Mouse (Mus musculus) spleen, adult 2 months (tissue): ENCODE results near the gene Gsc. TPM values are rescaled to one million over a fixed set of nuclear protein-coding genes. Genes with fewer than 3 reads are reported as not detected.

ENCODE experiments used
- DNase-seq, 2 experiments: peaks; one replicate each; pipeline versions ENCODE4 v3.0.0 to v3.0.0-alpha.2; 2012 to 2021; ENCODE audit warnings: low spot score in 2 of 2, low read depth in 1 of 2
- H3K27ac ChIP-seq: fragments of 200-500 bp; 2 replicates; pipeline ENCODE4 v1.5.1; 2012; ENCODE audit warnings: low read length, inconsistent platforms; ENCODE audit not compliant: insufficient read depth
- H3K27me3 ChIP-seq: fragments of 200-500 bp; 2 replicates; pipeline ENCODE4 v1.6.1; 2012; ENCODE audit warnings: mild to moderate bottlenecking, moderate library complexity, low read length, inconsistent platforms; ENCODE audit not compliant: control insufficient read depth, insufficient read depth
- H3K36me3 ChIP-seq: fragments of 200-500 bp; 2 replicates; pipeline ENCODE4 v1.6.1; 2012; ENCODE audit warnings: mild to moderate bottlenecking, low read length, inconsistent platforms; ENCODE audit not compliant: control insufficient read depth, insufficient read depth
- H3K4me1 ChIP-seq: fragments of 200-500 bp; 2 replicates; pipeline ENCODE4 v1.6.1; 2011; ENCODE audit warnings: inconsistent platforms; ENCODE audit not compliant: control insufficient read depth, insufficient read depth, insufficient read length
- H3K4me3 ChIP-seq: fragments of 200-500 bp; 2 replicates; pipeline ENCODE4 v1.5.1; 2011; ENCODE audit warnings: mild to moderate bottlenecking, inconsistent platforms; ENCODE audit not compliant: insufficient read depth, insufficient read length; ENCODE audit errors: extremely low read depth
- CTCF ChIP-seq: fragments of 200-500 bp; IDR thresholded peaks from 2 replicates; pipeline ENCODE4 v1.5.1; 2011; ENCODE audit warnings: mild to moderate bottlenecking, inconsistent platforms; ENCODE audit not compliant: insufficient read depth, insufficient read length, insufficient replicate concordance; ENCODE audit errors: extremely low read depth
- POLR2A ChIP-seq: fragments of 200-500 bp; IDR thresholded peaks from 2 replicates; pipeline ENCODE4 v1.6.1; 2011; ENCODE audit warnings: low read depth, low read length, inconsistent platforms
- WGBS: fragments of 180-500 bp; shearing (Covaris S2); methylation state at CpG from one replicate; pipeline ENCODE4 v1.1.7; 2018; 5-methylcytosine and 5-hydroxymethylcytosine counted together
- polyA plus RNA-seq: library from polyadenylated mRNA; depleted of rRNA; stranded (reverse); fragments of >200 nt; gene quantifications from 2 replicates; pipeline ENCODE4 v1.2.3, GENCODE M21; 2012

Gsc gene
- polyA plus RNA-seq, 1 experiment: 0.06 TPM

DNA sequence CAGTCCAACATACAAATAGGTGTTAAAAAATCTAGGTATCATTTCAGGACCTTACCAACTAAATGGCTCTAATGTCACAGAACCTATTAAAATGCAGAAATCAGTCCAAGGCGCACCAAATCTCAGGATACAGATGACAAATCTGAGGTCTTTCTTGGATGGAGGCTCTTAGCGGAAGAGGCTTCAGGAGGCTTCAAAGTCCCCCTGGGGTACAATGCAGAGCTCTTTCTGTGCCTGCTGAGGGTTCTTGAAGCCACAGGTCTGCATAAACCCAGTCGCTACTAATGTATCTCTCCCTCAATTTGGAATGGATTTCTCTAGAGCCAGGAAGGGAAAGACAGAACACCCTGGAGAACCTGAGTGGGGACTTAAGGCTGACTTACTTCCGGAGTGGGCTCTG is 5.1 kb upstream of the Gsc start:
- Histone ChIP-seq H3K4me3 (no peak overlapping the region), H3K27ac (no peak overlapping the region), H3K36me3 (no peaks in the 10 kb centered on the region), H3K27me3 (peaks cover 16% of the 10 kb centered on the region), H3K4me1 (no peaks in the 10 kb centered on the region)
- TF ChIP-seq POLR2A (no peak), CTCF (no peak)
- WGBS: 17% methylated on average over 4 of the region's 4 CpGs
- no peak for DNase-seq

DNA sequence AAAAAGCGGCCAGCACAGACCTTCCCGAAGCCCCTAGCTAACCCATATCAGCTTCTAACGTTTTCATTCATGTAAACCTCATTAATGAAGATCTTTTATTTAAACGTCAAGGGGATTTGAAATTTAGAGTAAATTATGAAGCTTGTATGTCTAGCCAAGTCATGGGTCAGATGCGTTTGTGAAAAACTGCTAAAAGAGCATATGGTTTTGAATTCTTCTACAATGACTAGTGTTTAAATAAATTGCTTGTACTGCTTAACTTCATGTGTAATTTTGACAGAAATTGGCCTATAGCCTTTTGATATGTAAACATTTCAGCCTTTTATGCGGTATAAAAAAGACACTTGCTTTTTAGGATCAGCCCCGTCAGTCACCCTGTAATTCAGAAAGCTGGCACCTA is 4.4 kb upstream of the Gsc start:
- WGBS: 13% methylated on average over 7 of the region's 7 CpGs
- no peaks in the 10 kb centered on the region for H3K36me3 ChIP-seq
- no peak overlapping the region for H3K4me3 ChIP-seq
- H3K4me1 ChIP-seq: peaks cover 5% of the 10 kb centered on the region; the same call in 1 of the 2 replicates
- DNase-seq: no peak
- TF ChIP-seq POLR2A (no peak), CTCF (no peak)
- no peak overlapping the region for H3K27ac ChIP-seq
- H3K27me3 ChIP-seq: peaks cover 22% of the 10 kb centered on the region

DNA sequence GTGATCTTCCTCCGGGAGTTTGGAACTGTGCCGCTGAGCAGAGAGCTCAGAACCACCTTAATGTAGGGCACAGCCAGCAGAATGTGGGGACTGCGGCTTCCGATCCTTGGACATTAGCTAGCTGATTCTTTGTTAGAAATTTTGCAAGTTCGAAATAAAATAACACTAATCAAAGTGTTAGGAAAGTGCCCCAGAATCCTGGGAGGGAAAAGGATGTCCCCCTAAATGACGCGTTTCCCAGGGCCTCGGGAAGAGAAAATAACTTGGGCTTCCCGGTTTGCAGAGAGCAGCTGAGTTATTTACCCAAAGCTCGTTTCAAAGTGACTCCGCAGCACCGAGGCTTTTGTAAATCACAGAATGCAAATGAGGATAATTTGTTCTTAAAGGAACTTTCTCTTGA is 3.9 kb upstream of the Gsc start:
- DNase-seq: no peak
- Histone ChIP-seq H3K36me3 (no peaks in the 10 kb centered on the region), H3K4me3 (no peak overlapping the region), H3K4me1 (peaks cover 6% of the 10 kb centered on the region), H3K27ac (no peak overlapping the region), H3K27me3 (peaks cover 23% of the 10 kb centered on the region)
- TF ChIP-seq POLR2A (no peak), CTCF (no peak)
- 5% methylated on average over 12 of the region's 12 CpGs for WGBS

DNA sequence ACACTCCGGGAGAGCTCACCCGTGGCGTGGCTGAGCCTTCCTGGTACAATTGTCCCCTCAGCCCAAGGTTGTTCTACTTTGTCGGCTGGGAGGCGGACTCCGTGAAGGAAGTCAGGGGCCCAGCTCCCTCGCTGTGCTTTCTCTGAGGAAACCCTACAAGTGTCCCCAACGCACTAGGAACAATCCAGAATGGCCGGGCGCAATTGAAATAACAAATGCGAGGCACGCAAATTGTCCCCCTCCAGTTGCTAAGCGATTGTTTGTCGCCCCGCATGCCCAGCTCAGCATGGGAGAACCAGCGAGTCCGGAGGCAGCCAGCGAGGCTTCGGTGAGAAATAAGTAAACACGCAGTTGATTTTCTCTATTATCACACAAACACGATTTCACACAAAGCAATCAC is 2.8 kb upstream of the Gsc start:
- WGBS: 3% methylated on average over 21 of the region's 21 CpGs
- H3K36me3 ChIP-seq: no peaks in the 10 kb centered on the region
- TF ChIP-seq CTCF (no peak), POLR2A (no peak)
- DNase-seq: no peak
- H3K27me3 ChIP-seq: peaks cover 30% of the 10 kb centered on the region
- H3K4me3 ChIP-seq: no peak overlapping the region
- no peak overlapping the region for H3K27ac ChIP-seq
- peaks cover 8% of the 10 kb centered on the region for H3K4me1 ChIP-seq

DNA sequence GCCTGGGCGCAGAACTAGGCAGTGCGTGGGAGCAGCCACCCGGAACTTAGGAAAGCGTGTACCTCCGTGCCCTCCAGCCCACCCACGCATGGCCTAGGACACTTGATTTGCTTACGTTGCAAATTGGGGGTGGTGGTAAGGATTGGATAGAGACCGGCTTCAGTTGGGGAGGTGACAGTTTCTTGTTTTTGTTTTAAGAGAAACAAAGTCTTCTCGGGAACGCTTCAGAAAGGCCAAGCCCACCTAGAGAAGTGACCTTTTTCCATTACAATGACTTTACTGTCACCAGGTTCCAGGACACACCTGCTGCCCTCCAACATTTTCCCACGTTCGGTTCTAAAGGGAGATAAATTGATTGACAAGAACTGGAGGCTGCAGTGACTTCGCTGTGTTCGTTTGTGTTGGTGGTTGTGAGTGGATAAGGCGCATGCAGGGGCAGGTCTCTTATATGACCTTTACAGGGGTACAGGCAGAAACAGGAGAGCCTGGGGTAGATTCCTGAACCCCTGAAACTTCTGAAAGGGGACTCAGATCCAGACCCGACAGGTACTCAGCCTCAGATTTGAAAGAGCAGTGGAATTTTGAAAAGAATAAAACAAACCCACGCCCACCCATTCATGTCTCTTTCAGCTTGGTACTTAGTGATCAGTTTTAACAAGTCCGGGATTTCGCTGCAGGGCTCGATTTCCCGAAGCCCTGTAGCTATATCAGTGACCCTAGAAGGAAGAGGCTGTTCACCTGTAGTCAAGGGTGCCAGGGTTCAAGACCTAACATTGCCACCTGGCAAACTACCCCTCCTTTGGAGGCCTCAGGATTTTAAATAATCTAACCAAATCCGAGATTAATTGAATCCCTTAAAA is 2.0 kb upstream of the Gsc start:
- H3K36me3 ChIP-seq: no peaks in the 10 kb centered on the region
- H3K4me3 ChIP-seq: no peak overlapping the region
- TF ChIP-seq CTCF (no peak), POLR2A (no peak)
- no peak overlapping the region for H3K27ac ChIP-seq
- peaks cover 8% of the 10 kb centered on the region for H3K4me1 ChIP-seq
- DNase-seq: no peak
- peaks cover 31% of the 10 kb centered on the region for H3K27me3 ChIP-seq
- 11% methylated on average over 22 of the region's 22 CpGs for WGBS

DNA sequence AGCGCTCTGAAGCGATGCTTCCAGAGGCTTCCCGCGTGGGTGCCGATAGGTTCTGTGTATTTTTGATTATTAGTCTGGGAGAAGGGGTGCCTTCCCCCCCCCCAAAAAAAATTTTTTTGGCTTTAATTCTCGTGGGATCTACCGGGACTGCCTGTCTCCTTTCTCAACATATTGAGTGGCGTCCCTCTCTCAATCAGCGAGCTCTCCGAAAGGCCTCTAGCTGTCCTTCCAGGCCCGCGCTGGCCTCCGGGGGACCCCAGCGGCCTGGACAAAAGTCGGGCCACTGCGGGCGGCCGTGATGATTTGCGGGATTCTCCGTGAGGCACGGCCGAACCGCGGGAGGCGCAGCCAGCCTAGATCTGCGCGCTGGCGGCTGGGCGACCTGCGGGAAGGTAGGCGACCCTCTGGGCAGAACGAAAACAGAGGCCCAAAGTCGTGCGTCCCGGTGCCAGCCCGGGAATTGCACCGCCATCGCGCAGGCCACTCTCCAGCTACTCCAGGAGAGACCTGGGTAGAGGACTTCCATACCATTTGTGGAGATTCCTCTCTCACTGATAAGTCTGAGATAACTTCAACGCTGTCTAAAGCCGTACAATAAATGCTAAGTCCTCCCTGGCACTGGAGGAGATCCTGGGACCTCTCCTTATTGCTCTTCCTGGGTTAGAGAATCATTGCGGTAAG is 1.2 kb upstream of the Gsc start:
- no peak for TF ChIP-seq CTCF
- TF ChIP-seq POLR2A: no peak
- no peak for DNase-seq
- Histone ChIP-seq H3K27ac (no peak overlapping the region), H3K4me1 (peaks cover 8% of the 10 kb centered on the region), H3K36me3 (no peaks in the 10 kb centered on the region), H3K4me3 (no peak overlapping the region), H3K27me3 (peaks cover 31% of the 10 kb centered on the region)
- WGBS: 6% methylated on average over 42 of the region's 42 CpGs

DNA sequence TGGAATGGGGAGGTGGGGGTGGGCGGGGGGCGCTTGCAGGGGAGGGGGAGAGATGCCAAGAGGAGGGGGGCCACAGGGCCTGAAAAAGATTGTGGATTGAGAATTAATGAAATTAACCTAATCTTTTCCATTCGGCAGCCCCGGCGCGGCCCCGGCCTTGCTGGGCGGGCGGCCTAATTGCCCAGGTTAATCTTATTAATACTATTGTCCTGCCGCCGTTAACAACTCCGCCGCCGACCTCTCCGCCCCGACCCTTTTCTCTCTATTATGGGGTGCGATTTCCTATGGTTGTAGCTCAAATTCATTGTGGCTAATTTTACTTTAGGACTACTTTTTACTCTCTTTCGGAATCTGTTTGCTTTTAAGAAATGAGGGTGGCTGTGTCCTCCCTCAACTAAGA is 362 bp upstream of the Gsc start:
- Histone ChIP-seq H3K36me3 (no peaks in the 10 kb centered on the region), H3K4me1 (peaks cover 8% of the 10 kb centered on the region), H3K27ac (no peak overlapping the region), H3K27me3 (peaks cover 30% of the 10 kb centered on the region), H3K4me3 (no peak overlapping the region; the same call in 1 of the 2 replicates)
- no peak for DNase-seq
- WGBS: 3% methylated on average over 18 of the region's 18 CpGs
- TF ChIP-seq POLR2A: no peak
- TF ChIP-seq CTCF: no peak
